Mouse (Mus musculus) cerebellum, adult 11 months (tissue): Measurements from ENCODE around the gene Pfn3.

Experiments used
- DNase-seq: peaks from one replicate; pipeline ENCODE4 v3.0.0; 2022

Gene Pfn3

GRCm38 (mm10) chr13:55429226-55429888, 14.3 kb upstream of the Pfn3 start:
- DNase-seq: no peak

- DNase-seq: no peak
These were observed 11.6 kb upstream of the Pfn3 start, which contains the start of gene F12 for GRCm38 (mm10) chr13:55426613-55427012. TSS of gene F12 (minus strand) at chr13:55426793.

GRCm38 (mm10) chr13:55420933-55421800, 6.1 kb upstream of the Pfn3 start:
- DNase-seq: peak; percentile 51

- DNase-seq: no peak
These were observed 5.2 kb upstream of the Pfn3 start for GRCm38 (mm10) chr13:55420018-55420932.

GRCm38 (mm10) chr13:55419142-55419541, 4.1 kb upstream of the Pfn3 start:
- DNase-seq: no peak

GRCm38 (mm10) chr13:55418004-55418403, 3.0 kb upstream of the Pfn3 start:
- DNase-seq: peak; percentile 79

- no peak for DNase-seq
These were observed 1.7 kb downstream of the Pfn3 start for GRCm38 (mm10) chr13:55413333-55413732.

GRCm38 (mm10) chr13:55412643-55413307, 2.3 kb downstream of the Pfn3 start:
- no peak for DNase-seq

GRCm38 (mm10) chr13:55411826-55412225, 3.2 kb downstream of the Pfn3 start:
- no peak for DNase-seq

GRCm38 (mm10) chr13:55408546-55409120, 6.4 kb downstream of the Pfn3 start:
- no peak for DNase-seq

GRCm38 (mm10) chr13:55407341-55407740, 7.7 kb downstream of the Pfn3 start:
- DNase-seq: no peak

GRCm38 (mm10) chr13:55405783-55406390, 9.1 kb downstream of the Pfn3 start:
- DNase-seq: no peak

- peak; percentile 57 for DNase-seq
These were observed 9.9 kb downstream of the Pfn3 start for GRCm38 (mm10) chr13:55404853-55405782.

- no peak for DNase-seq
These were observed 10.8 kb downstream of the Pfn3 start for GRCm38 (mm10) chr13:55403935-55404852.

GRCm38 (mm10) chr13:55403266-55403665, 11.8 kb downstream of the Pfn3 start:
- no peak for DNase-seq

- no peak for DNase-seq
These were observed 15.0 kb downstream of the Pfn3 start for GRCm38 (mm10) chr13:55400039-55400346.

- DNase-seq: no peak
These were observed 15.6 kb downstream of the Pfn3 start for GRCm38 (mm10) chr13:55399300-55400038.

GRCm38 (mm10) chr13:55398088-55398487, 16.9 kb downstream of the Pfn3 start, which contains the start of gene Slc34a1:
TSS of gene Slc34a1 (plus strand) at chr13:55398187.
- no peak for DNase-seq

- no peak for DNase-seq
These were observed 22.1 kb downstream of the Pfn3 start for GRCm38 (mm10) chr13:55392933-55393332.
